Mouse (Mus musculus): ENCODE measurements around the gene Fignl1. TPM values are rescaled to one million over a fixed set of nuclear protein-coding genes. Genes with fewer than 3 reads are reported as not detected.
A peak's percentile ranks its signal among the peaks of the same experiment; 100 is the strongest.

The Fignl1 gene
- total and polyA plus RNA-seq, 2 experiments from 2014 or later = 10.8 to 12.0 TPM

- 19% methylated on average over 20 of the region's 20 CpGs for WGBS
- DNase-seq (ENCODE audit: low spot score) (no peak), ATAC-seq (ENCODE audit: insufficient read depth, low read depth) (no peak)
- Histone ChIP-seq H3K27ac (ENCODE audit: low read depth) (peak overlapping the region; percentile 94), H3K36me3 (replicated peaks; ENCODE audit: control insufficient read depth, insufficient read depth, low read length) (no peaks in the 10 kb centered on the region), H3K4me2 (ENCODE audit: low read depth, low read length) (no peak overlapping the region), H3K4me3 (ENCODE audit: low read depth, low read length) (no peak overlapping the region), H3K9me3 (replicated peaks; ENCODE audit: control insufficient read depth, low read length) (no peaks in the 10 kb centered on the region), H3K4me1 (ENCODE audit: control insufficient read depth, insufficient read depth) (peaks cover 38% of the 10 kb centered on the region), H3K27me3 (ENCODE audit: control insufficient read depth, insufficient read depth, low read length) (no peaks in the 10 kb centered on the region), H3K9ac (replicated peaks; ENCODE audit: low read depth, low read length) (0 out of 2 replicates have a peak overlapping the region, but pooled peaks have one; percentile 29)
- TF ChIP-seq EP300 (IDR thresholded peaks at IDR 0.05; ENCODE audit: low read depth) (no peak), CTCF (IDR thresholded peaks at IDR 0.05; ENCODE audit: low read depth) (no peak)
These were observed 13.7 kb upstream of the Fignl1 start for GRCm38 (mm10) chr11:11822181-11823095.

GRCm38 (mm10) chr11:11821387-11821975 lies 12.7 kb upstream of the Fignl1 start:
- Histone ChIP-seq H3K4me3 (ENCODE audit: low read depth, low read length) (no peak overlapping the region), H3K9ac (replicated peaks; ENCODE audit: low read depth, low read length) (no peak overlapping the region), H3K4me2 (ENCODE audit: low read depth, low read length) (no peak overlapping the region), H3K4me1 (ENCODE audit: control insufficient read depth, insufficient read depth) (peaks cover 38% of the 10 kb centered on the region), H3K36me3 (replicated peaks; ENCODE audit: control insufficient read depth, insufficient read depth, low read length) (no peaks in the 10 kb centered on the region), H3K27ac (ENCODE audit: low read depth) (peak overlapping the region; percentile 94), H3K9me3 (replicated peaks; ENCODE audit: control insufficient read depth, low read length) (no peaks in the 10 kb centered on the region), H3K27me3 (ENCODE audit: control insufficient read depth, insufficient read depth, low read length) (no peaks in the 10 kb centered on the region)
- peak; percentile 49 for ATAC-seq (ENCODE audit: insufficient read depth, low read depth)
- WGBS = 12% methylated on average over 15 of the region's 16 CpGs
- no peak for TF ChIP-seq EP300 (IDR thresholded peaks at IDR 0.05; ENCODE audit: low read depth)
- TF ChIP-seq CTCF (IDR thresholded peaks at IDR 0.05; ENCODE audit: low read depth) = no peak
- peak; percentile 90 for DNase-seq (ENCODE audit: low spot score)

GRCm38 (mm10) chr11:11820737-11821136 lies 12.0 kb upstream of the Fignl1 start:
- TF ChIP-seq CTCF (IDR thresholded peaks at IDR 0.05; ENCODE audit: low read depth) (no peak), EP300 (IDR thresholded peaks at IDR 0.05; ENCODE audit: low read depth) (no peak)
- peak overlapping the region; percentile 94 for H3K27ac ChIP-seq (ENCODE audit: low read depth)
- no peak overlapping the region for H3K4me2 ChIP-seq (ENCODE audit: low read depth, low read length)
- ATAC-seq (ENCODE audit: insufficient read depth, low read depth) = no peak
- no peak overlapping the region for H3K4me3 ChIP-seq (ENCODE audit: low read depth, low read length)
- no peak overlapping the region for H3K9ac ChIP-seq (replicated peaks; ENCODE audit: low read depth, low read length)
- H3K27me3 ChIP-seq (ENCODE audit: control insufficient read depth, insufficient read depth, low read length) = no peaks in the 10 kb centered on the region
- no peak for DNase-seq (ENCODE audit: low spot score)
- H3K36me3 ChIP-seq (replicated peaks; ENCODE audit: control insufficient read depth, insufficient read depth, low read length) = no peaks in the 10 kb centered on the region
- 36% methylated on average over 3 of the region's 3 CpGs for WGBS
- no peaks in the 10 kb centered on the region for H3K9me3 ChIP-seq (replicated peaks; ENCODE audit: control insufficient read depth, low read length)
- H3K4me1 ChIP-seq (ENCODE audit: control insufficient read depth, insufficient read depth) = peaks cover 35% of the 10 kb centered on the region

- Histone ChIP-seq H3K27ac (ENCODE audit: low read depth) (peak overlapping the region; percentile 94), H3K36me3 (replicated peaks; ENCODE audit: control insufficient read depth, insufficient read depth, low read length) (no peaks in the 10 kb centered on the region), H3K4me2 (ENCODE audit: low read depth, low read length) (no peak overlapping the region), H3K27me3 (ENCODE audit: control insufficient read depth, insufficient read depth, low read length) (no peaks in the 10 kb centered on the region), H3K4me3 (ENCODE audit: low read depth, low read length) (no peak overlapping the region), H3K9me3 (replicated peaks; ENCODE audit: control insufficient read depth, low read length) (no peaks in the 10 kb centered on the region), H3K4me1 (ENCODE audit: control insufficient read depth, insufficient read depth) (peaks cover 30% of the 10 kb centered on the region), H3K9ac (replicated peaks; ENCODE audit: low read depth, low read length) (no peak overlapping the region)
- ATAC-seq (ENCODE audit: insufficient read depth, low read depth) = peak; percentile 51
- DNase-seq (ENCODE audit: low spot score) = peak; percentile 90
- WGBS = 2% methylated on average over 2 of the region's 2 CpGs
- TF ChIP-seq CTCF (IDR thresholded peaks at IDR 0.05; ENCODE audit: low read depth) (peak; percentile 95), EP300 (IDR thresholded peaks at IDR 0.05; ENCODE audit: low read depth) (no peak)
These were observed 11.5 kb upstream of the Fignl1 start for GRCm38 (mm10) chr11:11820251-11820650.

GRCm38 (mm10) chr11:11819206-11819605 lies 10.4 kb upstream of the Fignl1 start:
- WGBS = 89% methylated on average over 5 of the region's 5 CpGs
- no peaks in the 10 kb centered on the region for H3K27me3 ChIP-seq (ENCODE audit: control insufficient read depth, insufficient read depth, low read length)
- no peaks in the 10 kb centered on the region for H3K36me3 ChIP-seq (replicated peaks; ENCODE audit: control insufficient read depth, insufficient read depth, low read length)
- no peak for DNase-seq (ENCODE audit: low spot score)
- H3K4me2 ChIP-seq (ENCODE audit: low read depth, low read length) = no peak overlapping the region
- ATAC-seq (ENCODE audit: insufficient read depth, low read depth) = no peak
- no peak overlapping the region for H3K4me3 ChIP-seq (ENCODE audit: low read depth, low read length)
- H3K9ac ChIP-seq (replicated peaks; ENCODE audit: low read depth, low read length) = no peak overlapping the region
- peaks cover 21% of the 10 kb centered on the region for H3K4me1 ChIP-seq (ENCODE audit: control insufficient read depth, insufficient read depth)
- H3K27ac ChIP-seq (ENCODE audit: low read depth) = no peak overlapping the region
- H3K9me3 ChIP-seq (replicated peaks; ENCODE audit: control insufficient read depth, low read length) = no peaks in the 10 kb centered on the region
- TF ChIP-seq CTCF (IDR thresholded peaks at IDR 0.05; ENCODE audit: low read depth) (no peak), EP300 (IDR thresholded peaks at IDR 0.05; ENCODE audit: low read depth) (no peak)

Measured in heart, postnatal 0 days (tissue).